Mouse (Mus musculus) cerebellum, adult (tissue): Measurements from ENCODE around the gene Asb15.

Experiments used
- ATAC-seq: cut with Nextera tagmentation; 2 replicates; pipeline ENCODE4 v1.9.2; 2017; ENCODE audit warnings: mild to moderate bottlenecking, moderate library complexity, mixed read lengths; ENCODE audit not compliant: insufficient number of reproducible peaks, low FRiP score, low TSS enrichment

Gene Asb15

DNA sequence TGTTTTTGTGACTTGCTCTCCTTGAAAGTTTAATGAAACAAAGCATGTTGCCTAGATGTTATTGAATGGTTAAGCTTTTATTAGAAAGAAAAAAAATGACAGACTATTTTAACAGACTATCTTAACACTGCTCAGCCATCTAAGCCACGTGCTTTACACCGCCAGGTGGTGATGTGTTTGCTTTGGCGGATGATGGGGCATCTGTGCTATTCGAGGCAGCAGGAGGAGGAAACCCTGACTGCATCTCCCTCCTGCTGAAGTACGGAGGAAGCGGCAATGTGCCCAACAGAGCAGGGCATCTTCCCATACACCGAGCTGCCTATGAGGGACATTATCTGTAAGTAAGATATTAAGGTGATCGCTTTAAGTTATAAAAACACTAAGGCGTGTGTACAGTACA, 36.1 kb downstream of the Asb15 start:
- peak; percentile 66; the same call in 1 of the 2 replicates for ATAC-seq

DNA sequence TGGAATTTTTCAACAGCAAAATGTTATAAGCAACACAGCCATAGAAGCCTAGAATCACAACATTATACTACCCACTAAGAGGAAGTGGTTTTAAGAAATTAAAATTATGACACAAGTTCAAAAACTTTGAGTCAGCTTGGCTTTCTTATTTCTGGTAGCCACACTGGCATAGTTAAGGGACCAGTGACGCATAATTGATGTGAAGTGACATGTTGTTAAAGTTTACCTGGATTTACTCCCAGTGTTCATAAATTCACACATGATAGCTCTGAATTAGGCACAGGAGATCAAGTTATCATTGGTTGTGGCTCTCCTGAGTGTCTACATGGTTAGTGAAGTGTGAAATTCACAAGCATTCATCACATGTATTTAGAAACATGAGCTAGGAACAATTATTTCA, 36.9 kb downstream of the Asb15 start:
- no peak for ATAC-seq

DNA sequence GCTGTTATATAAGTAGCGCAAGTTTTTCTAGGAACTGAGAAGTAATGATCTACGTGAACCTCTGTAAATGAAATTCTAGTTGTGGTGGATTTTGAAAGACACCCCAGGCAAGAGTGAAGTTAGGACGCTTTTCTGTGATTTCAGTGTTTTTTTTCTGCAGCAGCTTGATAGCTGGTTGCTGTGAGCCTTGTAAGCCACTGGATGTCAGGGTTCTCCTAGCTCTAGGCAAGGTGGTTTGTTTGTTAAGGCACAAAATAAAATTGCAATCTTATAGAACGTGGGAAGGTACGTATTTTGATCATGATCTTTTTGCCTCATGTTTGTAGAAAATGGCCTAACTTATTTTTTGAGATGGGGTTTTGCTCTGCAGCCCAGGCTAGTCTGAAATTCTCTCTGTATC, 41.0 kb downstream of the Asb15 start:
- no peak for ATAC-seq

DNA sequence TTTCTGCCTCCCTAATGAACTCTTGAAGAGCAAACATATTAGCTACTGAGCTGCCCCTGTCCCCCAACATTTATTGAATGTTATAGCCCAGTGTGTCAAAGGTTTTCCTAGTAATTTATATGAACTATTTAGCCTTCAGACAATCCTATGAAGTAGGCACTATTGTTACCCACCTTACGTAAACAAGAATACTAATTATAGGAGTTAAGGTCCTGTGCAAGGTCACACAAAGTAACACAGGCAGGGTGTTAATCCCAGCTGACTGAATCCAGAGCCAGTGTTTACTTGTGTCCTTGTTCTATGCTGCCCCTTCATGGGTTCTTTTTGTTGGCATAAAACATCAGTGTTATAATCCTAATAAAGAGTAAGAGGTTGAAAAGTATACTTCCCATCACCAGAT, 41.8 kb downstream of the Asb15 start:
- no peak for ATAC-seq

DNA sequence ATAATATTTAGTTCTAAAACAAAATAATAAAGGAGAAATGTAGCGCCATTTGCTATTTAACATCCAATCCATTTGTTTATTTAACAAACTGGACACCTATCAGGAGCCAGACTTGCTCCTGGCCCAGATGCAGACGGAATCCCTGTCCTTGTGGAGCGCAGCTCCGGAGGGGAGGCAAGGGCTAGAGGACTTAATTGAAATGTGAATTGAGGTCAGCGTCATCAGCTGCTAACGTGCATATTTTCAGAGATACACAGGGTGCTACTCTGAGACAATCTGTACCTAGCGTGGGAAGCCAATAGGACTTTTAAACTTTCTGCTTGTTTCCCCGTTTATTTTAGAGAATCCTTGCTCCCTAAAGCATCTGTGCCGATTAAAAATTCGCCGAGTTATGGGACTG, 42.3 kb downstream of the Asb15 start:
- no peak for ATAC-seq

DNA sequence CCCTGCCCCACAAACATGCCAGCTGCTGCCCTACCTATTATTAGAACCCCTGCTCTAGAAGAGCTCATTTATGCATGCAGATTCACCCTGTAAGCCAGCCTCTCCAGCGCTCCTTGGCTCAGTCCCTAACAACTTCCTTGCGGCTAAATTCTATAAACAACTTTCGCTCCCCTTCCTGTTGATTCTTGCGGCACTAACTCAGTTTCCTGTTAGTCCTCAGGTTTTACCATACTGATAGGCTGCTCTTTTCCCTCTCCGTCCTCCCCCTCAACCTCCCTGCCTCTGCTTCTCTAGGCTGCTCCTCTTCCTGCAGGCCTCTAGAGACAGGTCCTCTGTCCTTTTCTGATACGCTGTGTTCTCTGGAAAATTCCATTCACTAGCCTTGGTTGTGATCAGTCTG, 43.2 kb downstream of the Asb15 start:
- ATAC-seq: no peak

DNA sequence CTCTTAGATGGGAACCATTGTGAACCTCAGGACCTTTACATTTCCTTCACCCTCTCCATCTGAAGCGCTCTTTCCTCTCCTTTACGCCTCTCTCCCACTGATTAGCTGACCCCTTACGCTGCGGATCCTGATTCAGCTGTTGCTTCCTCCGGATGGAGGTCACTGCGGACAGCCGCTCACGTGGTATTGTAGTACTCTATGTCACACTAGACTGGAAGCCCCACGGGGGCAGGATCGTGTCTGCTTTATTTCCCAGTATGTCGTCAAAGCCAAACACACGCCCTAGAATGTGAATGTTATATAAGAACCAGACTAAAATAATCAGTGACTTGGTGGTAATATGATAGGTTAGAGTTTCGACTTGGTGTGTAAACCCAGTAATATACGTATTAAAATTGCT, 44.5 kb downstream of the Asb15 start:
- no peak for ATAC-seq

DNA sequence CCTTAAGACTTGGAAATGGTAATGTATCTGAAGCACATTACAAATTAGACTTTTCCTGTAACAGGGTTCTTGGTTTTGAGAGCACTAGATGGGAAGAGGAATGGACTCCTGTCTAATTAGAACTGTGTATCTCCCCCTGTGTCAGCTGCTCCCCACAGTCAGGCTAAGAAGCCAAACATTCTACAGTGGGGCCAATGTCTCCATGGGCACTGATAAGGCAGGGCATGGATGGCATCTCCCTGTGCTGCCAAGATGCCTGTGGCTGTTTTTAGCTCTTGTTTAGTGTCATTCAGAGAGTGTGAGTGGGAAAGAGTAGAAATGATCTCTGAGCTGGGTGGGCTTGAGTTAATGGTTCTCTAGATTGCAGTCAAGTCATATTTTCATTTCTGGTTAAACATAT, 45.4 kb downstream of the Asb15 start:
- ATAC-seq: no peak

DNA sequence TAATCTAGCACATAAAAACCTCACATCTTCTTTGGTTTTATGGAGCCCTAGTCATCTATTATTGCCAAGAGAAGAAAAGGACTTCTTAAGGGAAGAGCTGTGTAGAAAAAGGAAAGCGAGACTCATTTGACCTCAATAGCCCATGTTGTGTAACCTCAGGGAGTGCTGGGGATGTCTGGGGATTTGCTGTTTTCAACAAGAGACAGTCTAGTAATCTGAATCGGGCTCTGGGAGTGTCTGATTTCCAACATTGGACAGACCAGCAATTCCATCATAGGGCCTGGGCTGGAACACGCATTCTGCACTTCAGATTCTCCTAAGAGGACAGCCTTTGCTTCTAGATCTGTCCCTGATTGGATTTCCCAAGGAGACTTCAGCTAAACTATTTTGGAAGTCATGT, 55.5 kb downstream of the Asb15 start:
- no peak for ATAC-seq

DNA sequence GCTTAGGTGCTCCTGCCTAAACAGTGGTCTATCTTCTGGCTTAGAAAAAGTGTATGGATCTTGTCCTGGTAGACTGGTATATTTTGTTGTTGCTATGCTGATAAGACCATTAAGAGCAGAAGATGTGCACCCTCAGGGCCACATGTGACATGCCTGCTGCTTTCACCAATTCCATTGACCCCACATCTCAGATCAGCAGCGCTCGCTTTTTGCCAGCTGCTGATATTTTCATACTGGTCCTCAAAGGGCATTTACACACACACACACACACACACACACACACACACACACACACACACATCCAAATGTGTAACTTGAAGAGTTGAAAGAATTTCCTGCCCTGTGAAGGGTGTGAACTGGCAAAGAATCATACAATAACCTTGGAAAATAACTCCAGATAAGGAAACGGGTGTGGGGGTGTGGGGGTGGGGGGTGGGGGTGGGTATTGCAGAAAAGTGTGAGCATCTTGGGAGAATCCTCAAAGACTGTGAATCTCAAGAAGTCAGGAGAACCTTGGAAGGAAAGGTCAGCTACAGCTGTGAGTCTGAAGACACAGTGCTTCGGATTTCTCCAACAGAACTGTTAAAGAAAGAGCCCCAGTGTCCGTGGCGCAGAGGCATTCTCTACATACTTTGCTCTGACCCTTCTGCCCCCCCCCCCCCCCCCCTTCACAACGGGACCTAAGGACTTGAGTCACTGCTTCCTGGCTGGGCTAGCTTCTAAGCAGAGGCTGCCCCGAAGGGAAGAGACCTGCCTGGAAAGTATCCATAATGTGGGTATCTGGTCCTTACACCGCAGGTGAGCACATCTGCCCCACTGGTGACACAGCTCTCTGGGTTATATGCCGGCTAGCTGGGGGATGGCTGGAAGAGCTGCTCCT, 57.7 kb downstream of the Asb15 start:
- no peak for ATAC-seq

DNA sequence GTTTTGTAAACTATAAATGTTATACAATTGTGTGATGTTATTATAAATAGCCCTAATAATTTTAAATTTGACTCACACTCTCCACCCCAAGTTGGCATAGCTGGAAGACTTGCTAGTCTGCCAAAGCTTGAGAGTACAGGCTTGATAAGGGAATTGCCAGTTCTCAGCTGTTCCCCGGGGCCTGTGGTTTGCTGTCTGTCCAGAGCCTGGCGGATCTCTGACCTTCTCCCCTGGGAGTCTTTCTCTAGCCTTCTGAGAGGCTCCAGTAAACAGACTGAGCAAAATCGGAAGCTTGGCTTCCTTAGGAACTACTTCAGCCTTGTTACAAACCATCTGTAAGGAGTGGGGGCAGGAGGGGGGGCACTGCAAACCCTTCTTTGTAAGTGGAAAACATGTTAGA, 58.9 kb downstream of the Asb15 start:
- peak; percentile 75 for ATAC-seq

DNA sequence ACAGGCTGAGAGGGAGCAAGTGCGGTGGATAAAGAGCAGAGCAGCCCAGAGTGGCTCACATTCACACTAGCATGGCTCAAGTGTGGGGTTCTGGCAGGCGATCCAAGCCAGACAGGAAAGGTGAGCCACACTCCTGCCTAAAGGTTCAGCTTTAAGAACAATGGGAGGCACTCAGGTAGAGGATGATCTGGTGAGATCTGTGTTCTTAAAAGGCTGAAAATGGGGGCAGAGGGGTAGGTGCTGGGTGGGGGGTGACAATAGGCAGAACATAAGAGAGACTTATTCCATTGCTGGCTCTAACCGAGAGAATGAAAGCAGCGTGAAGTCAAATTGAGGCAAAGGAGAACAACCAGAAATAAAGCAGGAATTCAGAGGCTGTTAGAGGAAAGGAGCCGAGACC, 62.3 kb downstream of the Asb15 start:
- no peak for ATAC-seq

DNA sequence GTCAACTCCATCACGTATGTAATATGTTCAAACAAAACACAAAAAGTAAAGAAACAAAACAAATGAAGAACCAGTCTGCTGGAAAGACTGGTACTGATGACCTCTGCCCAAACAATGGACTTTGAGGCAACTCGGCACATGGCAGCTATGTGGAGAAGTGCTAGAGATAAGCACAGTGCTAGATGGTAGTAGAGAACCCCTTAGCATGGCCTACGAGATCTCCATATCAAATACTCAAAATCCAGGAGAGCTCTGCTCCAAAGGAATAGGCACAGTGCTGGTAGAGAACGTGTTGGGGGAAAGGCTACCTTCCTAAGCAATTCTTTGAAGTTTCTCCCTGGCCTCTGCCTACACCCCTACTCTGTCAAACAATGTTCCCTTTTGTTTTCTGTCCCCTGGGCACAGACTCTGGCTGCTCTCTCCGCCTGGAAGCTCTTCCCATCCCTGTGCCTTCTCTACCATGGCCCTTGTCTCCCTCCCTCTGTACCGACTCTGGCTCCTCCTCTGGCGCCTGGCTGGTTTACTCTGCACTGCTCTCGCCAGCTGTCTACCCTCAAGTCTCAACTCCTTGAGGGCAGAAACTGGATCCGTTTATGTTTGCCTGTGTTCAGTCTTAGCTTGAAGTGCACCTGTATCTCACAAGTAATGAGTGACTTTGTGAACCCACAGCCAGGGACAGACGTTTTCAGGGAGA, 63.7 kb downstream of the Asb15 start:
- ATAC-seq: no peak

DNA sequence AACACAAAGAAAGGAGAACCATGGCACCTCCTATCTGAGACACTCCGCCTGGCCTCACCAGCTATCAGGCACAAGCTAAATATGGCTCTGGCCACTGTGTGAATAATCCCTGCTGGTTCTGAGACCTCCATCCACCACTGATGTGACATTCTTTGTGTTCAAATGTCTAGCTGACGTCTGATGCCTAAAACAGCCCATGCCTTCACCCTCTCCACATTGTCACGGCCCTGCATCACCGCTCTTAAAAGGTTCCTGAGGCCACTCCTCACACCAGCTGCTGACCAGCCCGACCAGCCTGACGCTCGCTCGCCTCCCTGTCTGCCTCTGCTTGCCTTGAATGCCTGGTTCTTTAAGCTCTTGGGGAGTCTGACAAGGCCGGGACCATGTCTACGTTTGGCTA, 69.6 kb downstream of the Asb15 start, which contains the start of gene Lmod2:
Gene Lmod2 (plus strand): TSS at position 263 of the 400 bp plus-strand sequence.
- ATAC-seq: no peak

DNA sequence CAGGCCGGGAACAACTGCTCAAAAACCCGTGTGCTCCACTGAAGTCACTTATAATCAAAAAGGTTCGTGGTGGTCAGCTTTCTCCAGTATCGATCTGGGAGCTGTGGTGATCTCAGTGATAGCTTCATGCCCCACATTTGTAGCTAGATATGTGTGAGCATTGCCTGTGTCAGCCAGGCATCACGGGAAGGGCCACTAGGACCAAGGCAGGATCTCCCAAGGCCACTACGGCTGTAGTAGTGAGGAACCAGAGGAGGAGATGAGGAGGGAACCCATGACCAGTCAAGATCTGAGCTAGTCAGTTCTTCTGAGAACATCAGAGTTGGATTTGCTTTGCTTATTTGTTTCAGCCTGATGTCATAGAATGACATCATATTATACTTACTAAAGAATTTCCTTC, 71.2 kb downstream of the Asb15 start:
- ATAC-seq: no peak

DNA sequence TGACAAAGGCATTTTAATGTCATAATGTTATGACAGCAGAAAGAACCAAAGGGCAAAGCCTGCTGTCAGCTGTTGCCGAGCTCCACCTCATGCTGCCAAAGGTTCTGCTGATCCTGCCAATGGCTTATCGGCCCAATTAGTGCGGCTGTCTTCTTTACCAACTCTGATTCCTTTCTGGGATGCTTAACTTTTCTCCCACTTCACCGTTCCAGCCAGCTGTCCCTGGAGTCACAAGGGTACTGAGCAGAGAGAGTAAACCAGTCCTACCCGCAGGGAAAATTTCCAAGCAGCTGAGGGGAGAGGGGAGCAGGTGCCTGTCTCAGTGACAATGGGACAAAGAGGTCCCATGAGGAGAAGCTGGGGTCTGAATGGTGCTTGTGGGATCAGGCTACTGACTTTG, 71.7 kb downstream of the Asb15 start:
- no peak for ATAC-seq

DNA sequence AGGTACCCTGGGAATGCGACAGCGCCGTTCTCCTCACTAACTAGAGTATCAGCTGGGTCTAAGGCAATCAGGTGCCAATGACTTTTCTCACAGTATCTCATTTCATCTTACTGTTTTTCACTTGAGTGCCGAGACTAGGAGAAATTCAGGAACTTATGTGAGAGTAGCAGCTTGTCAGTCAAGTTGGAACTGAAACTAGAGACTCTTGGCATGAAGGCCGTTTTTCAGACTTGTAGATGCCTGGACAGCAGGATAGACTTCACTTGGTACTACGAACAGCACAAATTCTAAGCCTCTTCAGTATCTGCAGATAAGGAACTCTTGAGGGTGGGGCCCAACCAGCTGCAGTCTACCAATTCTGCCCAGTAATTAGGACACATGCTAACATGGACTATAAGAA, 72.2 kb downstream of the Asb15 start:
- no peak for ATAC-seq

DNA sequence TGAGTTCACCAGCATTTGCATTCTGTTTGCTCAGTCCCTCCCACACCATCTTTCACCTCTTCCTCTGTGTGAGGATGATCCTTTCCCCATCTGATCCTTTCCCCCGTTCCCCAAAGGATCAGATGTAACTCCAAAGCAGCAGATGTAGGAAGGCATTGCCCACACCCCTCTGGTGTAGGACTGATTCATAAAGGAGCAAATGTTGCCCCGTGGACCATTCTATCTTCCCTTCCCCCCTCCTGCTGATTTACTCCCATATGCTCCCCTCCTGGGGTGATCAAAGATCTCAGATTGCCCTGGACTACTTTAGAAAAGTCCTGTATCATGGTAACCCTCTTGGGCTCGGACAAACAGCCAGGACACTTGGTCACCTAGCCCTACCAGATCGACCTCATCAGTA, 72.8 kb downstream of the Asb15 start:
- no peak for ATAC-seq

DNA sequence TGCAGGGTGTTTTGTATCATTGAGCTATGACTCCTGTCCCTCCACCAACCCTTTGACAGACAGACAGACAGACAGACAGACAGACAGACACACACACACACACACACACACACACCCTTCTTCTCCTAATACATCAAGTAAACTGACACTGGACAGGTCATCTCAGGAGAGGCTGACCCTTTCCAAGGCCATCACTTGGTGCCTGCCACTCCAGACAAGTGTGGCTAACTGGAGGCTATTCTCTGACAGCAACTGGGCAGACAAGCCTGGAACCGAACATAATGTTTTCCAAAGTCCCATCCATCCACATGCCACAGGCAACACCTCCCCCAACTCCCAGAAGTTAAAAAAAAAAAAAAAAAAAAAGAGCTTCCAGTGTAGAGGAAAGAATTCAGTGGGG, 73.7 kb downstream of the Asb15 start:
- no peak for ATAC-seq

DNA sequence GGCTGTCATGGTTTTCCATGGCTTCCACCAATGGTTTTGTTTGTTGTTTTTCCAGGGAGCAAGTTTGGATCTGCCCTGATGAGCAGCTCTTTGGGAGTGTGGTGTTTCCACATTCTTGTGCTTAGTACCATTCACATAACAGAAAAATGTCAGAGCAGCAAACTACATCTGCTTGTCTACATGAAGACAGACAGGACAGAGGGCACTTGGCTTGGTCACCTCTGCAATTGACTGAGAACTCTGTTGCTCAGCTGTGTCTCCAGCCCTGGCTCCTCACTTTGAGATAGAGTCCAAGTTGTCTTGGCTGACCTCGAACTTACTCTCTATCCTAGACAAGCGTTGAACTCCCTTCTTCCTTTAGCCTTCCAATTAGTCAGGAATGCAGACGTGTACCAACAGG, 74.4 kb downstream of the Asb15 start:
- no peak for ATAC-seq

DNA sequence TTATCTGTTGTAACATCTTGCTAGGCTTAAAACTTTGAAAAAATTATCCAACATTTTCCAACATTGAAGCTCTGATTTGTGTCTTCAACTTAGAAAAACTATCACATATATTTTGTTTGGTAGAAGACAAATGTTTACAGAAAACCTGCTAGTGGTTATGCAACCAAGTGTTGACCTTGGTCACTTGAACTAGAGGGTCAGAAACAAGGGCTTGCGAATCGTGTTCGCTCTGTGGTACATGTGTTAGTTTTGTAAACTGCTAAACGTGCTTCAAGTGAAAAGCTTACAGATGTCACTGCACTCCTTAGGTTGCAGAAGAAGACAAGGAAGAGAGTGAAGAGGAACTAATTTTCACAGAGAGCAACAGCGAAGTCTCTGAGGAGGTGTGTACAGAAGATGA, 75.0 kb downstream of the Asb15 start:
- ATAC-seq: no peak

DNA sequence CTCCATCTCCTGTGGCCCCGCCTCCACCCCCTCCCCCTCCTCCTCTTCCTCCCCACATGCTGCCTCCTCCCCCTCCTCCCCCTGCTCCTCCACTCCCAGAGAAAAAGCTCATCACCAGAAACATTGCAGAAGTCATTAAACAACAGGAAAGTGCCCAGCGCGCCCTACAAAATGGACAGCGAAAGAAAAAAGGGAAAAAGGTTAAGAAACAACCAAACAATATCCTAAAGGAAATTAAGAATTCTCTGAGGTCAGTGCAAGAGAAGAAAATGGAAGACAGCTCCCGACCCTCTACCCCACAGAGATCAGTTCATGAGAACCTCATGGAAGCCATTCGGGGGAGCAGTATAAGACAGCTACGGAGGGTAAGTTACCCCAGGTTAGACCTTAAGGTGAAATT, 76.3 kb downstream of the Asb15 start:
- ATAC-seq: no peak
